Mouse (Mus musculus): Measurements from ENCODE around the gene Ttc19. TPM values are rescaled to one million over a fixed set of nuclear protein-coding genes. Genes with fewer than 3 reads are reported as not detected.

Ttc19 gene
- polyA plus RNA-seq, 1 experiment from 2014 or later: 13.4 TPM

DNA sequence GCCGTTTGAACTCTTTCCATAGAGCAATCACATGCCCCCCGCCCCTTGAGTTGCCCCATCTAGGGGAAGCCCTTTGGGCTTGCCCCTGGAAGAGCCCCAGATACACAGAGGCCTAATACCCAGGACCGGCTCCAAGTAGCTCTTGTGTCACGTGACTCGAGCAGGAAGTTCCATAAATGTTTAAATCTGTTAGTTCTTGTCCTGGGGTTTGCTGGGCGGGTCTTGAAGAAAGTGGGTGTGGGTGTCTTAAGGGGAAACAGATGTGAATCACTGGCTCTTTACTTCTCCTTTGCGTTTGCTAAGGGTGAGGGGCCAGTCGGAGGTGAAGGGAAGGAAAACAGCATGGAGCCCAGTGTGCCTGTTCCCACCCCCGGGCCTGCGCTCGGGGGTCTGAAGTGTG, 30.2 kb upstream of the Ttc19 start:
- Histone ChIP-seq H3K27me3 (ENCODE audit: control insufficient read depth, insufficient read depth, low read length) (peaks cover 27% of the 10 kb centered on the region), H3K9me3 (ENCODE audit: control insufficient read depth, low read length) (no peaks in the 10 kb centered on the region), H3K9ac (ENCODE audit: low read length) (no peak overlapping the region), H3K27ac (ENCODE audit: low read depth, low read length) (no peak overlapping the region), H3K4me2 (peak overlapping the region; percentile 4; the same call in 1 of the 2 replicates), H3K4me3 (ENCODE audit: low read depth, low read length) (no peak overlapping the region), H3K4me1 (ENCODE audit: control insufficient read depth, insufficient read depth, low read length) (peaks cover 6% of the 10 kb centered on the region; the same call in 1 of the 2 replicates), H3K36me3 (ENCODE audit: control insufficient read depth, insufficient read depth, low read length) (no peaks in the 10 kb centered on the region)
- DNase-seq (ENCODE audit: low spot score, missing footprints) (peak; percentile 87), ATAC-seq (ENCODE audit: low FRiP score) (no peak)
- 73% methylated on average over 11 of the region's 11 CpGs for WGBS

DNA sequence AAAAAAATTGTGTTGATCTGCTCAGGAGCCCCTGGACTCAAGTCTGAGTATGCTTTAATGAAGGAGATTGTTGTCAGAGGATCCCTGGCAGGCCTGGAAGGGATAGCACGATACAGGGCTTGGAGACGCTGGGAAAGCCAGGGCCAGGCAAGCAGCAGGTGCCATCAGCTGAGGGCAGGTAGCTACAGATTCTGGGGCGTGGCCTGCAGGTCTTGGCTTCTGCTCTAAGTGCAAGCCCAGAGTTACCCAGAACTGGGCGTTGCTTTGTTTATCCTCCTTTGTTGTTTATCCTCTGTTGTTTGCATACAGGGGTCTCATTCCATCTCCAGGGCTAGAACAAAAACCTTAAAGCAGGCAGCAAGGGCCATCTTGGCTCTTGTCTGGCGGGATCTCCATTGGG, 27.9 kb upstream of the Ttc19 start:
- ATAC-seq (ENCODE audit: low FRiP score): no peak
- no peak overlapping the region for H3K9ac ChIP-seq (ENCODE audit: low read length)

DNA sequence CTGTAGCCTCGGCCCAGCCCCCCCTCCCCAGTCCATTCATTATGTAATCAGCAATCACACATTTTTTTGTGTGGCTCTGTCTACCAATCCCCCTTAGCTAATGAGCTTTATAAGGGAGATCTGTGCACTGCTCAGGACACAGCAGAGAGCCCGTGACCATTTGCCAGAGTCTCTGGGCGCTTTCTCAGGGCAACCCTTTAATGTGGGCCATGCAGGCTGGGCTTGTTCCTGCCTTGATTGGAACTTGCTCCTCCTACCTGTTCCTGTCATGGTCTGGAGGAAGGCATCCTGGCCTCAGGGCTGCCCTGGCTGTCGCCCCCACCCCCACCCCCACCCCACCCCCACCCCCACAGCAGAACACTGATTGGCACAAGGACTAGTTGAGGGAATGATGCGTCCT, 22.1 kb upstream of the Ttc19 start:
- Histone ChIP-seq H3K4me2 (no peak overlapping the region), H3K27ac (ENCODE audit: low read depth, low read length) (no peak overlapping the region), H3K36me3 (ENCODE audit: control insufficient read depth, insufficient read depth, low read length) (no peaks in the 10 kb centered on the region), H3K4me3 (ENCODE audit: low read depth, low read length) (no peak overlapping the region), H3K9ac (ENCODE audit: low read length) (no peak overlapping the region), H3K9me3 (ENCODE audit: control insufficient read depth, low read length) (no peaks in the 10 kb centered on the region), H3K4me1 (ENCODE audit: control insufficient read depth, insufficient read depth, low read length) (no peaks in the 10 kb centered on the region), H3K27me3 (ENCODE audit: control insufficient read depth, insufficient read depth, low read length) (no peaks in the 10 kb centered on the region)
- 56% methylated on average over 5 of the region's 5 CpGs for WGBS
- DNase-seq (ENCODE audit: low spot score, missing footprints) (peak; percentile 80), ATAC-seq (ENCODE audit: low FRiP score) (no peak)

More for the DNA sequence above, 27.9 kb upstream of the Ttc19 start:
- 79% methylated on average over 5 of the region's 5 CpGs for WGBS
- Histone ChIP-seq H3K4me1 (ENCODE audit: control insufficient read depth, insufficient read depth, low read length) (0 out of 2 replicates have a peak, but pooled peaks cover 3% of the 10 kb centered on the region), H3K4me2 (no peak overlapping the region), H3K36me3 (ENCODE audit: control insufficient read depth, insufficient read depth, low read length) (no peaks in the 10 kb centered on the region), H3K4me3 (ENCODE audit: low read depth, low read length) (no peak overlapping the region), H3K27me3 (ENCODE audit: control insufficient read depth, insufficient read depth, low read length) (peaks cover 20% of the 10 kb centered on the region), H3K9me3 (ENCODE audit: control insufficient read depth, low read length) (no peaks in the 10 kb centered on the region), H3K27ac (ENCODE audit: low read depth, low read length) (no peak overlapping the region)
- no peak for DNase-seq (ENCODE audit: low spot score, missing footprints)

DNA sequence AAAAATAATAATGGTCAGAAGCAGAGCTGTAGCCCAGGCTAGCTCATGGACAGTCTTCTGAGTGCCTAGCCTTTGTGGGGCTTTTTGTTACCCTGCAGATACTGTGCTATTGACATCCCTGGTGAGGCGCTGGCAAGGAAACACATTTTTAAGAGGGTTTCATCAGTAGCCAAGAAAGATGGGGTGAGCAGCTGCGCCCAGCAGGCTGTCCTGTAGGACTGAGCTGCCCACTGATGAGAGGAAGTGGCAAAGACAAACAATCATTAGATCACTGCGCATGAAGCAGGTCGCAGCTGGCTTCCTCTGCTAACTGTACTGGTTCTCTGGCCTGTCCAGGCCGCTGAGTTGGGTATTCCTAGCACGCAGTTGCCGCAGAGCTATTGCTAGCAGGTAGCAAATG, 17.7 kb upstream of the Ttc19 start:
- ATAC-seq (ENCODE audit: low FRiP score) (no peak), DNase-seq (ENCODE audit: low spot score, missing footprints) (peak; percentile 57)
- peaks cover 8% of the 10 kb centered on the region for H3K4me1 ChIP-seq (ENCODE audit: control insufficient read depth, insufficient read depth, low read length)
- WGBS: 84% methylated on average over 7 of the region's 7 CpGs
- H3K27me3 ChIP-seq (ENCODE audit: control insufficient read depth, insufficient read depth, low read length): no peaks in the 10 kb centered on the region
- no peaks in the 10 kb centered on the region for H3K36me3 ChIP-seq (ENCODE audit: control insufficient read depth, insufficient read depth, low read length)
- no peak overlapping the region for H3K4me2 ChIP-seq
- no peak overlapping the region for H3K9ac ChIP-seq (ENCODE audit: low read length)
- H3K4me3 ChIP-seq (ENCODE audit: low read depth, low read length): no peak overlapping the region
- H3K27ac ChIP-seq (ENCODE audit: low read depth, low read length): no peak overlapping the region
- H3K9me3 ChIP-seq (ENCODE audit: control insufficient read depth, low read length): no peaks in the 10 kb centered on the region

DNA sequence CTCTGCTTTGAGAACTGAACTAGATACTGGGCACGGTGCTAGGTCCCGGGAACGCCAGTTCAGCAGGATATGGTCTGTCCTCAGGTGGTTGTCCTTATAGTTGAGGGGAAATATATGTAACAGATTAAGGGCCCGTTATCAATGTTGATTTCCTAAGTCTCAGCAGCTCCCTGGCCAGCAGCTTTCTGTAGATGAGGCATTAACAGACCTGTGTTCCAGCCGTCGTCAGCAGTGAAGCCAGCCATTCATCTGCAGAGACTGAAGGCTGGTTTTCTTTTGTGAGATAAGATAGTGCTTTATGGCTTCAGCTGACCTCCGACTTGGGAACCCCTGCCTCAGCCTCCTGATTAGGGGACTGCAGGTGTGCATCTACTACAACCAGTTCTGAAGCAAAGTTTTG, 17.3 kb upstream of the Ttc19 start:
- H3K9me3 ChIP-seq (ENCODE audit: control insufficient read depth, low read length): no peaks in the 10 kb centered on the region
- H3K4me2 ChIP-seq: no peak overlapping the region
- no peak overlapping the region for H3K9ac ChIP-seq (ENCODE audit: low read length)
- no peak overlapping the region for H3K4me3 ChIP-seq (ENCODE audit: low read depth, low read length)
- no peak overlapping the region for H3K27ac ChIP-seq (ENCODE audit: low read depth, low read length)
- H3K4me1 ChIP-seq (ENCODE audit: control insufficient read depth, insufficient read depth, low read length): peaks cover 8% of the 10 kb centered on the region
- DNase-seq (ENCODE audit: low spot score, missing footprints): peak; percentile 60
- no peak for ATAC-seq (ENCODE audit: low FRiP score)
- H3K27me3 ChIP-seq (ENCODE audit: control insufficient read depth, insufficient read depth, low read length): no peaks in the 10 kb centered on the region
- 70% methylated on average over 7 of the region's 7 CpGs for WGBS
- H3K36me3 ChIP-seq (ENCODE audit: control insufficient read depth, insufficient read depth, low read length): no peaks in the 10 kb centered on the region

- 0 out of 2 replicates have a peak overlapping the region, but pooled peaks have one; percentile 21 for H3K9ac ChIP-seq (ENCODE audit: low read length)
- H3K4me1 ChIP-seq (ENCODE audit: control insufficient read depth, insufficient read depth, low read length): peaks cover 8% of the 10 kb centered on the region
- DNase-seq (ENCODE audit: low spot score, missing footprints): no peak
- no peaks in the 10 kb centered on the region for H3K27me3 ChIP-seq (ENCODE audit: control insufficient read depth, insufficient read depth, low read length)
- H3K4me2 ChIP-seq: no peak overlapping the region
- H3K9me3 ChIP-seq (ENCODE audit: control insufficient read depth, low read length): no peaks in the 10 kb centered on the region
- H3K27ac ChIP-seq (ENCODE audit: low read depth, low read length): no peak overlapping the region
- H3K4me3 ChIP-seq (ENCODE audit: low read depth, low read length): no peak overlapping the region
- no peaks in the 10 kb centered on the region for H3K36me3 ChIP-seq (ENCODE audit: control insufficient read depth, insufficient read depth, low read length)
- ATAC-seq (ENCODE audit: low FRiP score): no peak
- WGBS: 56% methylated on average over 7 of the region's 7 CpGs
Measured at GRCm38 (mm10) chr11:62265642-62266041, 15.6 kb upstream of the Ttc19 start.

DNA sequence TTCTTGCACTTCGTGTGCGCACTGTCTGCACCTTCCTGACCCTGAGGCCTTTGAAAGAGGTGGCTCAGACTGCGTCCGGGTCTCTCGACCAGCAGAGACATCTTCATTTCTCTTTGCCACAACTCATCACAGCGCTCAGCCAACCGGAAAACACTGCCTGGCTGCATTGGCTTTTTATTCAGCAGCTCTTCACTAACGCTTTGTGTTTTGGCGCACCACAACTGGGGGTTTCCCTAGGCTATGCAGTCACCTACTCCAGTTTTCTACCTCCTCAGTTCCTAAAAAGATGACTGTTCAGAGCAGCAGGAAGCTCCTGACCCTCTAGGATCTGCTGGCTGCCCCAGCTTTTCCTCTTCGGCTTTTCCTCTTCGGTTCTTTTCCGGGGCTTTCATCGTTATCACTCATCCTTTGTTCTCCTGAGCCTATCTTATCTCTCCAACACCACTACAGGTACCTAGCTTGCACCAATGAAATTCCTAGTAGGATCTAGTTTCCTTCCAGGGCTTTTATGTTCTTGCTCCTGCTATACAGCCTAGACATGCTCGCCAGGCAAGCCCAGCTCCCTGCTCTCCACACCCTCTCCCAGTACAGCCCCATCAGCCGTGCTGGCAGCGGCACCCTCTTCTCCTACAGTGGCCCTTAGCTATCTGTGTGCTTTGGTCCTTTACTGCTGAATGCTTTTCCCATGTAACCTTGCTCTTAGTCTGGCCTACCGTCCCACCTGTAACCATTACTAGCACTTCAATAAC, 14.6 kb upstream of the Ttc19 start:
- H3K36me3 ChIP-seq (ENCODE audit: control insufficient read depth, insufficient read depth, low read length): no peaks in the 10 kb centered on the region

GRCm38 (mm10) chr11:62268381-62268780, 12.9 kb upstream of the Ttc19 start:
- 79% methylated on average over 8 of the region's 8 CpGs for WGBS
- no peaks in the 10 kb centered on the region for H3K9me3 ChIP-seq (ENCODE audit: control insufficient read depth, low read length)
- ATAC-seq (ENCODE audit: low FRiP score) (no peak), DNase-seq (ENCODE audit: low spot score, missing footprints) (no peak)
- H3K27me3 ChIP-seq (ENCODE audit: control insufficient read depth, insufficient read depth, low read length): no peaks in the 10 kb centered on the region
- H3K4me3 ChIP-seq (ENCODE audit: low read depth, low read length): no peak overlapping the region
- H3K4me2 ChIP-seq: no peak overlapping the region
- H3K4me1 ChIP-seq (ENCODE audit: control insufficient read depth, insufficient read depth, low read length): peaks cover 8% of the 10 kb centered on the region
- no peaks in the 10 kb centered on the region for H3K36me3 ChIP-seq (ENCODE audit: control insufficient read depth, insufficient read depth, low read length)
- H3K9ac ChIP-seq (ENCODE audit: low read length): no peak overlapping the region
- no peak overlapping the region for H3K27ac ChIP-seq (ENCODE audit: low read depth, low read length)

More for the DNA sequence above, 14.6 kb upstream of the Ttc19 start:
- no peak overlapping the region for H3K27ac ChIP-seq (ENCODE audit: low read depth, low read length)
- H3K4me2 ChIP-seq: no peak overlapping the region
- 44% methylated on average over 17 of the region's 17 CpGs for WGBS
- H3K9me3 ChIP-seq (ENCODE audit: control insufficient read depth, low read length): no peaks in the 10 kb centered on the region
- no peak overlapping the region for H3K9ac ChIP-seq (ENCODE audit: low read length)
- DNase-seq (ENCODE audit: low spot score, missing footprints) (no peak), ATAC-seq (ENCODE audit: low FRiP score) (no peak)
- H3K27me3 ChIP-seq (ENCODE audit: control insufficient read depth, insufficient read depth, low read length): no peaks in the 10 kb centered on the region
- H3K4me1 ChIP-seq (ENCODE audit: control insufficient read depth, insufficient read depth, low read length): peaks cover 8% of the 10 kb centered on the region
- H3K4me3 ChIP-seq (ENCODE audit: low read depth, low read length): no peak overlapping the region

GRCm38 (mm10) chr11:62269097-62269496, 12.2 kb upstream of the Ttc19 start:
- H3K27me3 ChIP-seq (ENCODE audit: control insufficient read depth, insufficient read depth, low read length): no peaks in the 10 kb centered on the region
- no peak overlapping the region for H3K9ac ChIP-seq (ENCODE audit: low read length)
- no peak overlapping the region for H3K4me2 ChIP-seq
- H3K27ac ChIP-seq (ENCODE audit: low read depth, low read length): no peak overlapping the region
- H3K9me3 ChIP-seq (ENCODE audit: control insufficient read depth, low read length): no peaks in the 10 kb centered on the region
- no peak overlapping the region for H3K4me3 ChIP-seq (ENCODE audit: low read depth, low read length)
- WGBS: 82% methylated on average over 12 of the region's 12 CpGs
- no peaks in the 10 kb centered on the region for H3K36me3 ChIP-seq (ENCODE audit: control insufficient read depth, insufficient read depth, low read length)
- peaks cover 8% of the 10 kb centered on the region for H3K4me1 ChIP-seq (ENCODE audit: control insufficient read depth, insufficient read depth, low read length)
- ATAC-seq (ENCODE audit: low FRiP score): no peak
- DNase-seq (ENCODE audit: low spot score, missing footprints): no peak
